Mouse (Mus musculus) layer of hippocampus, adult 11-12 months (tissue): ENCODE measurements around the gene Acox1.

Experiments used
- DNase-seq: peaks from one replicate; pipeline ENCODE4 v3.0.0; 2022; ENCODE audit warnings: low spot score

Acox1 gene

GRCm38 (mm10) chr11:116212847-116213246 lies 14.0 kb upstream of the Acox1 start:
- DNase-seq, result no peak

GRCm38 (mm10) chr11:116210696-116211095 lies 11.9 kb upstream of the Acox1 start:
- DNase-seq, result no peak

GRCm38 (mm10) chr11:116209257-116209656 lies 10.4 kb upstream of the Acox1 start:
- DNase-seq, result no peak

- DNase-seq, result no peak
These were observed 9.8 kb upstream of the Acox1 start for GRCm38 (mm10) chr11:116208660-116209059.

GRCm38 (mm10) chr11:116206678-116207077 lies 7.8 kb upstream of the Acox1 start:
- no peak for DNase-seq

- DNase-seq, result no peak
These were observed 4.3 kb upstream of the Acox1 start for GRCm38 (mm10) chr11:116203150-116203549.

GRCm38 (mm10) chr11:116201151-116201550 lies 2.3 kb upstream of the Acox1 start:
- no peak for DNase-seq

- no peak for DNase-seq
These were observed 713 bp downstream of the Acox1 start for GRCm38 (mm10) chr11:116198132-116198531.

GRCm38 (mm10) chr11:116197584-116197906 lies 1.3 kb downstream of the Acox1 start:
- no peak for DNase-seq

- no peak for DNase-seq
These were observed 1.8 kb downstream of the Acox1 start for GRCm38 (mm10) chr11:116196866-116197583.

GRCm38 (mm10) chr11:116196336-116196735 lies 2.5 kb downstream of the Acox1 start:
- DNase-seq, result no peak

- no peak for DNase-seq
These were observed 3.6 kb downstream of the Acox1 start for GRCm38 (mm10) chr11:116195252-116195651.

GRCm38 (mm10) chr11:116194619-116195018 lies 4.2 kb downstream of the Acox1 start:
- no peak for DNase-seq

- no peak for DNase-seq
These were observed 11.5 kb downstream of the Acox1 start for GRCm38 (mm10) chr11:116187226-116187930.

GRCm38 (mm10) chr11:116186360-116186759 lies 12.5 kb downstream of the Acox1 start:
- no peak for DNase-seq

- no peak for DNase-seq
These were observed 13.0 kb downstream of the Acox1 start for GRCm38 (mm10) chr11:116185836-116186235.

- no peak for DNase-seq
These were observed 20.3 kb downstream of the Acox1 start for GRCm38 (mm10) chr11:116178411-116179121.

GRCm38 (mm10) chr11:116176010-116176409 lies 22.8 kb downstream of the Acox1 start:
- DNase-seq, result no peak

- no peak for DNase-seq
These were observed 23.9 kb downstream of the Acox1 start for GRCm38 (mm10) chr11:116174775-116175448.

GRCm38 (mm10) chr11:116171959-116172358 lies 26.9 kb downstream of the Acox1 start:
- no peak for DNase-seq

- DNase-seq, result no peak
These were observed 28.6 kb downstream of the Acox1 start for GRCm38 (mm10) chr11:116170003-116170800.

GRCm38 (mm10) chr11:116169214-116169613 lies 29.6 kb downstream of the Acox1 start:
- DNase-seq, result no peak
